Mouse (Mus musculus) MEL (cell line): ENCODE results near the gene Pde4dip.

Experiments used
- CHD2 ChIP-seq: IDR thresholded peaks from 2 replicates; pipeline ENCODE4 v1.6.1; 2011; ENCODE audit warnings: low read length, improper control_type of control experiment
- CTCF ChIP-seq, 3 experiments: IDR thresholded peaks in 2 of 3; conservative IDR thresholded peaks in 1 of 3; 2 replicates each; pipeline ENCODE4 v1.5.1; 2011 to 2012; ENCODE audit warnings: low read length in 3 of 3, low read depth in 2 of 3, mild to moderate bottlenecking in 2 of 3, improper control_type of control experiment in 1 of 3, inconsistent platforms in 1 of 3, mixed read lengths in 1 of 3, moderate library complexity in 1 of 3; ENCODE audit not compliant: control insufficient read depth in 1 of 3, insufficient read depth in 1 of 3, poor library complexity in 1 of 3, severe bottlenecking in 1 of 3
- E2F4 ChIP-seq: IDR thresholded peaks from 2 replicates; pipeline ENCODE4 v1.6.1; 2011; ENCODE audit warnings: low read depth, low read length, improper control_type of control experiment, borderline replicate concordance
- EP300 ChIP-seq, 2 experiments: IDR thresholded peaks; 2 replicates each; pipeline ENCODE4 v1.6.1; 2011; ENCODE audit warnings: improper control_type of control experiment in 2 of 2, low read length in 2 of 2, low read depth in 1 of 2, mild to moderate bottlenecking in 1 of 2
- GATA1 ChIP-seq: IDR thresholded peaks from 2 replicates; pipeline ENCODE4 v1.6.1; 2011; ENCODE audit warnings: low read depth, low read length, improper control_type of control experiment
- MAZ ChIP-seq: IDR thresholded peaks from 2 replicates; pipeline ENCODE4 v1.6.1; 2012; ENCODE audit warnings: low read depth, mild to moderate bottlenecking, inconsistent platforms, low read length, improper control_type of control experiment
- NRF1 ChIP-seq: IDR thresholded peaks from 2 replicates; pipeline ENCODE4 v1.6.1; 2014; ENCODE audit warnings: low read depth, mild to moderate bottlenecking, inconsistent platforms, low read length, improper control_type of control experiment, moderate library complexity; ENCODE audit not compliant: poor library complexity, insufficient read depth, severe bottlenecking
- POLR2A ChIP-seq, 2 experiments: IDR thresholded peaks; 2 replicates each; pipeline ENCODE4 v1.6.1; 2011 to 2012; ENCODE audit warnings: low read length in 2 of 2, mild to moderate bottlenecking in 2 of 2, control low read depth in 1 of 2, improper control_type of control experiment in 1 of 2, low read depth in 1 of 2, moderate library complexity in 1 of 2; ENCODE audit not compliant: control insufficient read depth in 1 of 2, insufficient read depth in 1 of 2, poor library complexity in 1 of 2
- RCOR1 ChIP-seq: IDR thresholded peaks from 2 replicates; pipeline ENCODE4 v1.6.1; 2012; ENCODE audit warnings: low read depth, mild to moderate bottlenecking, inconsistent platforms, low read length, improper control_type of control experiment
- SIN3A ChIP-seq: IDR thresholded peaks from 2 replicates; pipeline ENCODE4 v1.6.1; 2012; ENCODE audit warnings: low read length, improper control_type of control experiment, inconsistent platforms
- TCF12 ChIP-seq: IDR thresholded peaks from 2 replicates; pipeline ENCODE4 v1.6.1; 2014; ENCODE audit warnings: low read depth, mild to moderate bottlenecking, inconsistent platforms, low read length, improper control_type of control experiment, moderate library complexity
- USF1 ChIP-seq: IDR thresholded peaks from 2 replicates; pipeline ENCODE4 v1.6.1; 2014; ENCODE audit warnings: low read depth, mild to moderate bottlenecking, inconsistent platforms, low read length, improper control_type of control experiment, moderate library complexity
- USF2 ChIP-seq, 2 experiments: IDR thresholded peaks; 2 replicates each; pipeline ENCODE4 v1.6.1; 2011 to 2012; ENCODE audit warnings: improper control_type of control experiment in 2 of 2, low read length in 2 of 2, borderline replicate concordance in 1 of 2, inconsistent platforms in 1 of 2, low read depth in 1 of 2, mild to moderate bottlenecking in 1 of 2; ENCODE audit not compliant: insufficient read depth in 1 of 2

- no peak for TF ChIP-seq EP300 (IDR thresholded peaks at IDR 0.05; ENCODE audit: low read depth in 1 of 2, low read length in 2 of 2)
- no peak for TF ChIP-seq USF2 (IDR thresholded peaks at IDR 0.05; ENCODE audit: borderline replicate concordance in 1 of 2, insufficient read depth in 1 of 2, low read depth in 1 of 2, low read length in 2 of 2)
- TF ChIP-seq TCF12, result no peak
- TF ChIP-seq MAZ, result no peak
- TF ChIP-seq CHD2, result no peak
- TF ChIP-seq E2F4, result no peak
- TF ChIP-seq RCOR1, result no peak
- TF ChIP-seq CTCF (IDR thresholded peaks at IDR 0.05 in 2 of 3, conservative IDR thresholded peaks at IDR 0.05 in 1 of 3; ENCODE audit: control insufficient read depth in 1 of 3, insufficient read depth in 1 of 3, low read depth in 2 of 3, low read length in 3 of 3, poor library complexity in 1 of 3, severe bottlenecking in 1 of 3), result no peak
- TF ChIP-seq GATA1, result peak; percentile 67
- TF ChIP-seq POLR2A (IDR thresholded peaks at IDR 0.05; ENCODE audit: control insufficient read depth in 1 of 2, insufficient read depth in 1 of 2, low read depth in 1 of 2, low read length in 2 of 2, poor library complexity in 1 of 2), result no peak
- TF ChIP-seq NRF1, result no peak
- no peak for TF ChIP-seq USF1
- TF ChIP-seq SIN3A, result peak; percentile 48
Measured at GRCm38 (mm10) chr3:97927322-97927721, 38.8 kb upstream of the Pde4dip start.
